Mouse (Mus musculus) small intestine, adult 2 months (tissue): ENCODE results near the gene Mvb12b. TPM values are rescaled to one million over a fixed set of nuclear protein-coding genes. Genes with fewer than 3 reads are reported as not detected.
A peak's percentile ranks its signal among the peaks of the same experiment; 100 is the strongest.

ENCODE experiments used
- H3K27ac ChIP-seq: fragments of 200-500 bp; 2 replicates; pipeline ENCODE4 v1.5.1; 2012; ENCODE audit warnings: low read depth, low read length, control low read depth, inconsistent platforms; ENCODE audit not compliant: insufficient read depth
- H3K27me3 ChIP-seq: fragments of 200-500 bp; 2 replicates; pipeline ENCODE4 v1.6.1; 2012; ENCODE audit warnings: mild to moderate bottlenecking, moderate library complexity, low read length, inconsistent platforms; ENCODE audit not compliant: control insufficient read depth, insufficient read depth
- H3K36me3 ChIP-seq: fragments of 200-500 bp; 2 replicates; pipeline ENCODE4 v1.6.1; 2012; ENCODE audit warnings: mild to moderate bottlenecking, low read length, control low read depth, inconsistent platforms; ENCODE audit not compliant: control insufficient read depth, insufficient read depth
- H3K4me1 ChIP-seq: fragments of 200-500 bp; 2 replicates; pipeline ENCODE4 v1.6.1; 2012; ENCODE audit warnings: low read length, inconsistent platforms, mixed read lengths; ENCODE audit not compliant: control insufficient read depth, insufficient read depth, insufficient read length
- H3K4me3 ChIP-seq: fragments of 200-500 bp; 2 replicates; pipeline ENCODE4 v1.5.1; 2012; ENCODE audit warnings: low read depth, mild to moderate bottlenecking, control low read depth, inconsistent platforms, low read length, moderate library complexity
- CTCF ChIP-seq: fragments of 200-500 bp; IDR thresholded peaks from 2 replicates; pipeline ENCODE4 v1.5.1; 2012; ENCODE audit warnings: low read depth, mild to moderate bottlenecking, control low read depth, inconsistent platforms, low read length, moderate library complexity, mixed read lengths; ENCODE audit not compliant: insufficient replicate concordance, insufficient read length; ENCODE audit errors: extremely low read depth
- POLR2A ChIP-seq: fragments of 200-500 bp; IDR thresholded peaks from 2 replicates; pipeline ENCODE4 v1.6.1; 2012; ENCODE audit warnings: low read depth, mild to moderate bottlenecking, control low read depth, inconsistent platforms, low read length, moderate library complexity
- WGBS: fragments of 180-500 bp; shearing (Covaris S2); methylation state at CpG from one replicate; pipeline ENCODE4 v1.1.7; 2018; 5-methylcytosine and 5-hydroxymethylcytosine counted together
- polyA plus RNA-seq: library from polyadenylated mRNA; depleted of rRNA; stranded (reverse); fragments of >200 nt; gene quantifications from 2 replicates; pipeline ENCODE4 v1.2.3, GENCODE M21; 2012

Mvb12b gene
- polyA plus RNA-seq, 1 experiment: 7.9 TPM

GRCm38 (mm10) chr2:33912741-33913140 is 25.0 kb upstream of the Mvb12b start:
- WGBS: 71% methylated on average over 3 of the region's 3 CpGs
- Histone ChIP-seq H3K4me1 (0 out of 2 replicates have a peak, but pooled peaks cover 2% of the 10 kb centered on the region), H3K27ac (no peak overlapping the region), H3K4me3 (no peak overlapping the region), H3K27me3 (no peaks in the 10 kb centered on the region), H3K36me3 (no peaks in the 10 kb centered on the region)
- TF ChIP-seq CTCF: no peak
- TF ChIP-seq POLR2A: no peak

GRCm38 (mm10) chr2:33908374-33908773 is 20.6 kb upstream of the Mvb12b start:
- Histone ChIP-seq H3K4me3 (no peak overlapping the region), H3K27ac (peak overlapping the region; percentile 75), H3K4me1 (0 out of 2 replicates have a peak, but pooled peaks cover 2% of the 10 kb centered on the region), H3K27me3 (no peaks in the 10 kb centered on the region), H3K36me3 (no peaks in the 10 kb centered on the region)
- WGBS: 43% methylated on average over 8 of the region's 8 CpGs
- TF ChIP-seq POLR2A (no peak), CTCF (no peak)

- TF ChIP-seq CTCF (no peak), POLR2A (no peak)
- Histone ChIP-seq H3K36me3 (no peaks in the 10 kb centered on the region), H3K4me1 (0 out of 2 replicates have a peak, but pooled peaks cover 2% of the 10 kb centered on the region), H3K27ac (no peak overlapping the region), H3K27me3 (no peaks in the 10 kb centered on the region), H3K4me3 (no peak overlapping the region)
- 79% methylated on average over 6 of the region's 6 CpGs for WGBS
These were observed 19.4 kb upstream of the Mvb12b start for GRCm38 (mm10) chr2:33907174-33907573.

- no peak overlapping the region for H3K27ac ChIP-seq
- TF ChIP-seq POLR2A (no peak), CTCF (no peak)
- H3K27me3 ChIP-seq: no peaks in the 10 kb centered on the region
- no peaks in the 10 kb centered on the region for H3K4me1 ChIP-seq
- no peaks in the 10 kb centered on the region for H3K36me3 ChIP-seq
- WGBS: 68% methylated on average over 3 of the region's 3 CpGs
- H3K4me3 ChIP-seq: no peak overlapping the region
These were observed 8.1 kb upstream of the Mvb12b start for GRCm38 (mm10) chr2:33895829-33896228.

GRCm38 (mm10) chr2:33893151-33893550 is 5.4 kb upstream of the Mvb12b start:
- Histone ChIP-seq H3K36me3 (no peaks in the 10 kb centered on the region), H3K4me3 (no peak overlapping the region), H3K27ac (no peak overlapping the region), H3K27me3 (no peaks in the 10 kb centered on the region), H3K4me1 (no peaks in the 10 kb centered on the region)
- no peak for TF ChIP-seq POLR2A
- TF ChIP-seq CTCF: peak; percentile 20; the same call in 1 of the 2 replicates
- 79% methylated on average over 3 of the region's 3 CpGs for WGBS

- H3K36me3 ChIP-seq: no peaks in the 10 kb centered on the region
- 59% methylated on average over 7 of the region's 7 CpGs for WGBS
- no peak overlapping the region for H3K27ac ChIP-seq
- H3K4me1 ChIP-seq: 0 out of 2 replicates have a peak, but pooled peaks cover 2% of the 10 kb centered on the region
- H3K27me3 ChIP-seq: no peaks in the 10 kb centered on the region
- H3K4me3 ChIP-seq: no peak overlapping the region
- TF ChIP-seq CTCF (no peak), POLR2A (no peak)
These were observed 4.6 kb upstream of the Mvb12b start for GRCm38 (mm10) chr2:33892354-33892753.

GRCm38 (mm10) chr2:33888100-33888385 is 297 bp upstream of the Mvb12b start:
- WGBS: 85% methylated on average over 6 of the region's 6 CpGs
- no peak overlapping the region for H3K4me3 ChIP-seq
- H3K27ac ChIP-seq: no peak overlapping the region

More at GRCm38 (mm10) chr2:33888100-33888385, 297 bp upstream of the Mvb12b start:
- Histone ChIP-seq H3K4me1 (peaks cover 12% of the 10 kb centered on the region), H3K27me3 (no peaks in the 10 kb centered on the region), H3K36me3 (no peaks in the 10 kb centered on the region)
- TF ChIP-seq POLR2A (no peak), CTCF (no peak)
